Mouse (Mus musculus): ENCODE measurements around the gene Gng5. TPM values are rescaled to one million over a fixed set of nuclear protein-coding genes. Genes with fewer than 3 reads are reported as not detected.

The Gng5 gene
- 857 and 874 TPM in 2 replicates for polyA plus RNA-seq (2015; fragmentation: Nextera tagmentation; extraction: Ambion mirVana)

GRCm38 (mm10) chr3:146499431-146500002 is at the start of gene Gng5, which contains the start of gene Spata1:
Gng5 (plus strand) TSS chr3:146499807.
Spata1 (minus strand) TSS chr3:146499753.
- Histone ChIP-seq H3K9me3 (no peaks in the 10 kb centered on the region), H3K4me2 (peak within 1 kb of the TSS; percentile 78), H3K36me3 (peaks cover 12% of the 10 kb centered on the region), H3K27ac (peak within 1 kb of the TSS; percentile 96), H3K27me3 (no peaks in the 10 kb centered on the region), H3K9ac (peak within 1 kb of the TSS; percentile 94), H3K4me3 (peak within 1 kb of the TSS; percentile 76), H3K4me1 (peaks cover 28% of the 10 kb centered on the region)
- WGBS, result under 1% methylated on average over 65 of the region's 88 CpGs
- peak; percentile 88 for ATAC-seq (ENCODE audit: insufficient number of reproducible peaks, insufficient read depth, low FRiP score, low TSS enrichment, low read depth)

GRCm38 (mm10) chr3:146450371-146450841 is 49.2 kb upstream of the Gng5 start:
- no peaks in the 10 kb centered on the region for H3K27me3 ChIP-seq
- peak; percentile 99 for ATAC-seq (ENCODE audit: insufficient number of reproducible peaks, insufficient read depth, low FRiP score, low TSS enrichment, low read depth)
- H3K9ac ChIP-seq, result peak overlapping the region; percentile 83
- H3K9me3 ChIP-seq, result no peaks in the 10 kb centered on the region
- peak overlapping the region; percentile 87 for H3K27ac ChIP-seq
- peaks cover 8% of the 10 kb centered on the region; the same call in 1 of the 2 replicates for H3K4me1 ChIP-seq
- under 1% methylated on average over 29 of the region's 29 CpGs for WGBS
- H3K36me3 ChIP-seq, result peaks cover 7% of the 10 kb centered on the region; the same call in 1 of the 2 replicates
- peak overlapping the region; percentile 61 for H3K4me2 ChIP-seq
- peak overlapping the region; percentile 63 for H3K4me3 ChIP-seq

- Histone ChIP-seq H3K4me3 (no peak overlapping the region), H3K4me2 (peak overlapping the region; percentile 61; the same call in 1 of the 2 replicates), H3K36me3 (peaks cover 8% of the 10 kb centered on the region; the same call in 1 of the 2 replicates), H3K9ac (no peak overlapping the region), H3K27ac (no peak overlapping the region), H3K27me3 (no peaks in the 10 kb centered on the region), H3K4me1 (peaks cover 8% of the 10 kb centered on the region; the same call in 1 of the 2 replicates), H3K9me3 (no peaks in the 10 kb centered on the region)
- ATAC-seq (ENCODE audit: insufficient number of reproducible peaks, insufficient read depth, low FRiP score, low TSS enrichment, low read depth), result no peak
- WGBS, result 81% methylated on average over 5 of the region's 5 CpGs
Observed at GRCm38 (mm10) chr3:146451375-146451774, 48.2 kb upstream of the Gng5 start.

GRCm38 (mm10) chr3:146462939-146463338 is 36.7 kb upstream of the Gng5 start:
- Histone ChIP-seq H3K4me1 (no peaks in the 10 kb centered on the region), H3K9ac (no peak overlapping the region), H3K4me3 (no peak overlapping the region), H3K27ac (no peak overlapping the region), H3K27me3 (no peaks in the 10 kb centered on the region), H3K36me3 (peaks cover under 1% of the 10 kb centered on the region; the same call in 1 of the 2 replicates), H3K4me2 (no peak overlapping the region), H3K9me3 (no peaks in the 10 kb centered on the region)
- ATAC-seq (ENCODE audit: insufficient number of reproducible peaks, insufficient read depth, low FRiP score, low TSS enrichment, low read depth), result no peak
- 60% methylated on average over 2 of the region's 2 CpGs for WGBS

GRCm38 (mm10) chr3:146469226-146469625 is 30.4 kb upstream of the Gng5 start:
- H3K4me3 ChIP-seq, result no peak overlapping the region
- H3K9ac ChIP-seq, result no peak overlapping the region
- H3K27ac ChIP-seq, result no peak overlapping the region
- no peak for ATAC-seq (ENCODE audit: insufficient number of reproducible peaks, insufficient read depth, low FRiP score, low TSS enrichment, low read depth)
- no peak overlapping the region for H3K4me2 ChIP-seq
- no peaks in the 10 kb centered on the region for H3K36me3 ChIP-seq
- H3K9me3 ChIP-seq, result no peaks in the 10 kb centered on the region
- 79% methylated on average over 2 of the region's 2 CpGs for WGBS
- H3K4me1 ChIP-seq, result no peaks in the 10 kb centered on the region
- H3K27me3 ChIP-seq, result no peaks in the 10 kb centered on the region

- WGBS, result 68% methylated on average over 4 of the region's 4 CpGs
- no peaks in the 10 kb centered on the region for H3K9me3 ChIP-seq
- no peaks in the 10 kb centered on the region for H3K27me3 ChIP-seq
- H3K36me3 ChIP-seq, result no peaks in the 10 kb centered on the region
- H3K4me3 ChIP-seq, result no peak overlapping the region
- no peak overlapping the region for H3K4me2 ChIP-seq
- H3K4me1 ChIP-seq, result no peaks in the 10 kb centered on the region
- no peak overlapping the region for H3K27ac ChIP-seq
- H3K9ac ChIP-seq, result no peak overlapping the region
- no peak for ATAC-seq (ENCODE audit: insufficient number of reproducible peaks, insufficient read depth, low FRiP score, low TSS enrichment, low read depth)
Observed at GRCm38 (mm10) chr3:146472657-146473056, 26.9 kb upstream of the Gng5 start.

GRCm38 (mm10) chr3:146473741-146474140 is 25.9 kb upstream of the Gng5 start:
- H3K4me1 ChIP-seq, result no peaks in the 10 kb centered on the region
- no peaks in the 10 kb centered on the region for H3K27me3 ChIP-seq
- ATAC-seq (ENCODE audit: insufficient number of reproducible peaks, insufficient read depth, low FRiP score, low TSS enrichment, low read depth), result no peak

GRCm38 (mm10) chr3:146474428-146474827 is 25.2 kb upstream of the Gng5 start:
- Histone ChIP-seq H3K27me3 (no peaks in the 10 kb centered on the region), H3K4me1 (no peaks in the 10 kb centered on the region), H3K9me3 (no peaks in the 10 kb centered on the region), H3K4me2 (no peak overlapping the region), H3K4me3 (no peak overlapping the region), H3K36me3 (no peaks in the 10 kb centered on the region), H3K9ac (no peak overlapping the region), H3K27ac (no peak overlapping the region)
- ATAC-seq (ENCODE audit: insufficient number of reproducible peaks, insufficient read depth, low FRiP score, low TSS enrichment, low read depth), result no peak
- WGBS, result 90% methylated on average over 3 of the region's 3 CpGs

More at GRCm38 (mm10) chr3:146473741-146474140, 25.9 kb upstream of the Gng5 start:
- Histone ChIP-seq H3K4me3 (no peak overlapping the region), H3K4me2 (no peak overlapping the region), H3K9me3 (no peaks in the 10 kb centered on the region), H3K9ac (no peak overlapping the region), H3K36me3 (no peaks in the 10 kb centered on the region), H3K27ac (no peak overlapping the region)

- Histone ChIP-seq H3K9ac (no peak overlapping the region), H3K27me3 (no peaks in the 10 kb centered on the region), H3K4me2 (no peak overlapping the region), H3K27ac (no peak overlapping the region), H3K9me3 (no peaks in the 10 kb centered on the region), H3K36me3 (no peaks in the 10 kb centered on the region), H3K4me1 (no peaks in the 10 kb centered on the region), H3K4me3 (no peak overlapping the region)
- WGBS, result 66% methylated on average over 2 of the region's 2 CpGs
- ATAC-seq (ENCODE audit: insufficient number of reproducible peaks, insufficient read depth, low FRiP score, low TSS enrichment, low read depth), result no peak
Observed at GRCm38 (mm10) chr3:146482044-146482443, 17.6 kb upstream of the Gng5 start.

GRCm38 (mm10) chr3:146486464-146486863 is 13.1 kb upstream of the Gng5 start:
- H3K36me3 ChIP-seq, result no peaks in the 10 kb centered on the region
- H3K4me3 ChIP-seq, result no peak overlapping the region
- no peaks in the 10 kb centered on the region for H3K27me3 ChIP-seq
- H3K27ac ChIP-seq, result no peak overlapping the region
- no peak overlapping the region for H3K4me2 ChIP-seq
- no peaks in the 10 kb centered on the region for H3K9me3 ChIP-seq
- 85% methylated on average over 4 of the region's 4 CpGs for whole genome bisulfite sequencing
- no peak overlapping the region for H3K9ac ChIP-seq
- no peak for ATAC-seq (ENCODE audit: insufficient number of reproducible peaks, insufficient read depth, low FRiP score, low TSS enrichment, low read depth)
- no peaks in the 10 kb centered on the region for H3K4me1 ChIP-seq

- H3K9ac ChIP-seq, result no peak overlapping the region
- no peaks in the 10 kb centered on the region for H3K27me3 ChIP-seq
- H3K27ac ChIP-seq, result no peak overlapping the region
- ATAC-seq (ENCODE audit: insufficient number of reproducible peaks, insufficient read depth, low FRiP score, low TSS enrichment, low read depth), result no peak
- H3K4me3 ChIP-seq, result no peak overlapping the region
- 84% methylated on average over 8 of the region's 8 CpGs for WGBS
- H3K36me3 ChIP-seq, result no peaks in the 10 kb centered on the region
- H3K4me1 ChIP-seq, result peaks cover 4% of the 10 kb centered on the region
- H3K4me2 ChIP-seq, result no peak overlapping the region
- no peaks in the 10 kb centered on the region for H3K9me3 ChIP-seq
Observed at GRCm38 (mm10) chr3:146494941-146495340, 4.7 kb upstream of the Gng5 start.

GRCm38 (mm10) chr3:146498989-146499388 is 618 bp upstream of the Gng5 start:
- Histone ChIP-seq H3K27me3 (no peaks in the 10 kb centered on the region), H3K36me3 (peaks cover 9% of the 10 kb centered on the region), H3K27ac (peak overlapping the region; percentile 96), H3K9me3 (no peaks in the 10 kb centered on the region), H3K4me2 (peak overlapping the region; percentile 78), H3K9ac (peak overlapping the region; percentile 94), H3K4me1 (peaks cover 28% of the 10 kb centered on the region), H3K4me3 (peak overlapping the region; percentile 76)
- ATAC-seq (ENCODE audit: insufficient number of reproducible peaks, insufficient read depth, low FRiP score, low TSS enrichment, low read depth), result no peak
- WGBS, result 2% methylated on average over 13 of the region's 13 CpGs
